Comparison of ENCODE assay signal across 14 mouse cellular contexts in the genomic region with DNA sequence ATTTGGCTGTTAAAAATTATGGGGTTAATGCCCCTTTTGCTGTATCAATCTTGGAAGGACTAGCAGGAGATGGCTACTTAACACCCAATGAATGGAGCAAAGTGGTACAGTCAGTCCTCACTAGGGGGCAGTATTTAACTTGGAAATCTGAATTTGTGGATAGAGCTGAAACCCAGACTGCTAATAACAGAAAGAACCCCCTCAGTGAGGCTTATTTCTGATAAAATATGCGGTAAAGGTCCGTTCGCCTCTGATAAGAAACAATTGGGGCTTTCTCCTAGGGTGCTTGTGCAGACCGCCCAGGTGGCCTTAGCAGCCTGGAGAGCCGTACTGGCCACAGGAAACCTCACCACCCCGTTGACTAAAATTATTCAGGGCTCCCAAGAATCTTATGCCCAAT. TPM values are rescaled to one million over a fixed set of nuclear protein-coding genes. Genes with fewer than 3 reads are reported as not detected.
DNase-seq lines count a peak whose midpoint lies in the region; ATAC-seq and TF ChIP-seq lines count a peak whose summit lies in the region.
"Had no signal": no experiment of that assay in that cellular context is flagged by ENCODE, and none has a peak within 500 bp of the region (broad histone marks: within the 10 kb centered on the region; RNA-seq: fewer than 3 reads in every experiment).

No protein-coding gene starts in this region.

- no peaks in the 10 kb centered on the region for H3K27me3 ChIP-seq in heart, adult 2 months (ENCODE audit: control insufficient read depth, insufficient read depth, low read length)
- no peaks in the 10 kb centered on the region for H3K27me3 ChIP-seq in liver, postnatal 0 days (ENCODE audit: insufficient read depth, low read length)
- no peaks in the 10 kb centered on the region for H3K27me3 ChIP-seq in midbrain, embryonic 13.5 days
- H3K27me3 ChIP-seq: embryonic facial prominence, embryonic 13.5 days; limb, embryonic 12.5 days; midbrain, embryonic 15.5 days had no signal

- DNase-seq in heart, adult 2 months, result no peak
- no peak for DNase-seq in heart, postnatal 10 days
- no peak for DNase-seq in left cerebral cortex, adult 2 months (ENCODE audit: extremely low spot score in 1 of 2, low spot score in 2 of 2)
- DNase-seq in left cerebral cortex, postnatal 36 days (ENCODE audit: low spot score in 2 of 2), result no peak
- peak; percentile 34 for DNase-seq in adipocyte (ENCODE audit: low spot score)
- no peak for DNase-seq in liver, postnatal 0 days
- DNase-seq: adrenal gland, postnatal 14 days had no signal

- no peak for ATAC-seq in liver, postnatal 0 days
- ATAC-seq in erythroid progenitor cell, adult 5-6 weeks (replicated peaks; ENCODE audit: low FRiP score, poor library complexity, severe bottlenecking), result no peak
- ATAC-seq in midbrain, embryonic 13.5 days, result no peak
- ATAC-seq: hindbrain, embryonic 16.5 days; midbrain, embryonic 15.5 days had no signal

- no peak overlapping the region for H3K4me3 ChIP-seq in heart, adult 2 months
- no peak overlapping the region for H3K4me3 ChIP-seq in left cerebral cortex, adult 2 months
- H3K4me3 ChIP-seq in liver, postnatal 0 days (ENCODE audit: low read depth, low read length), result no peak overlapping the region
- no peak overlapping the region for H3K4me3 ChIP-seq in midbrain, embryonic 13.5 days (replicated peaks)
- H3K4me3 ChIP-seq: embryonic facial prominence, embryonic 13.5 days; limb, embryonic 12.5 days; midbrain, embryonic 15.5 days had no signal

- no peak for TF ChIP-seq EP300 in heart, adult 2 months (IDR thresholded peaks at IDR 0.05; ENCODE audit: insufficient read depth, low read depth, low read length)
- no peak for TF ChIP-seq EP300 in liver, postnatal 0 days (IDR thresholded peaks at IDR 0.05; ENCODE audit: low read depth)

- H3K4me1 ChIP-seq in heart, adult 2 months (ENCODE audit: control insufficient read depth, insufficient read depth, low read length), result no peaks in the 10 kb centered on the region
- H3K4me1 ChIP-seq in liver, postnatal 0 days (ENCODE audit: insufficient read depth), result no peaks in the 10 kb centered on the region
- H3K4me1 ChIP-seq in midbrain, embryonic 13.5 days (replicated peaks), result no peaks in the 10 kb centered on the region
- H3K4me1 ChIP-seq: embryonic facial prominence, embryonic 13.5 days; limb, embryonic 12.5 days; midbrain, embryonic 15.5 days had no signal

- H3K79me2 ChIP-seq in heart, adult 2 months (replicated peaks; ENCODE audit: control insufficient read depth, insufficient read depth, low read length), result no peaks in the 10 kb centered on the region

- no peak for TF ChIP-seq POLR2A in heart, adult 2 months (IDR thresholded peaks at IDR 0.05; ENCODE audit: insufficient read depth, low read depth, low read length)

- H3K9me3 ChIP-seq in liver, postnatal 0 days (ENCODE audit: low read length), result no peaks in the 10 kb centered on the region
- no peaks in the 10 kb centered on the region for H3K9me3 ChIP-seq in midbrain, embryonic 13.5 days
- H3K9me3 ChIP-seq: embryonic facial prominence, embryonic 13.5 days; limb, embryonic 12.5 days; midbrain, embryonic 15.5 days had no signal

- H3K4me2 ChIP-seq in liver, postnatal 0 days (ENCODE audit: low read depth, low read length), result no peak overlapping the region
- H3K4me2 ChIP-seq in midbrain, embryonic 13.5 days (replicated peaks), result no peak overlapping the region
- H3K4me2 ChIP-seq: embryonic facial prominence, embryonic 13.5 days; limb, embryonic 12.5 days; midbrain, embryonic 15.5 days had no signal

- no peak overlapping the region for H3K9ac ChIP-seq in heart, adult 2 months (ENCODE audit: low read depth, low read length)
- H3K9ac ChIP-seq in liver, postnatal 0 days (replicated peaks), result no peak overlapping the region
- no peak overlapping the region for H3K9ac ChIP-seq in midbrain, embryonic 13.5 days (replicated peaks)
- H3K9ac ChIP-seq: embryonic facial prominence, embryonic 13.5 days; limb, embryonic 12.5 days; midbrain, embryonic 15.5 days had no signal

- H3K27ac ChIP-seq in heart, adult 2 months, result no peak overlapping the region
- H3K27ac ChIP-seq in left cerebral cortex, adult 2 months, result no peak overlapping the region
- no peak overlapping the region for H3K27ac ChIP-seq in liver, postnatal 0 days (ENCODE audit: low read depth)
- H3K27ac ChIP-seq in midbrain, embryonic 13.5 days, result no peak overlapping the region
- H3K27ac ChIP-seq: embryonic facial prominence, embryonic 13.5 days; limb, embryonic 12.5 days; midbrain, embryonic 15.5 days had no signal

- WGBS in heart, adult 2 months, result 39% methylated on average over 6 of the region's 6 CpGs
- WGBS in liver, postnatal 0 days (ENCODE audit: insufficient replicate concordance), result 34% methylated on average over 6 of the region's 6 CpGs
- 58% methylated on average over 6 of the region's 6 CpGs for WGBS in midbrain, embryonic 13.5 days

- no peaks in the 10 kb centered on the region for H3K36me3 ChIP-seq in heart, adult 2 months (ENCODE audit: control insufficient read depth, insufficient read depth, low read length)
- H3K36me3 ChIP-seq in liver, postnatal 0 days (replicated peaks; ENCODE audit: insufficient read depth, low read length), result no peaks in the 10 kb centered on the region
- H3K36me3 ChIP-seq in midbrain, embryonic 13.5 days, result no peaks in the 10 kb centered on the region
- H3K36me3 ChIP-seq: embryonic facial prominence, embryonic 13.5 days; limb, embryonic 12.5 days; midbrain, embryonic 15.5 days had no signal

- intact Hi-C loops in heart, adult 2 months (cut with DNase I), result no loop called here
- intact Hi-C loops in heart, postnatal 10 days (cut with DNase I), result no loop called here
- intact Hi-C loops in left cerebral cortex, adult 2 months (cut with DNase I), result loop anchor here (5.0 kb wide), 1 partner anchor 605 kb away; no protein-coding TSS in a partner anchor
- intact Hi-C loops in left cerebral cortex, postnatal 36 days (cut with DNase I), result loop anchor here (5.0 kb wide), 1 partner anchor 605 kb away; no protein-coding TSS in a partner anchor

- TF ChIP-seq CTCF in heart, adult 2 months (IDR thresholded peaks at IDR 0.05), result peak; percentile 31
- TF ChIP-seq CTCF in left cerebral cortex, adult 2 months (IDR thresholded peaks at IDR 0.05), result peak; percentile 56
- peak; percentile 37; the same call in 1 of the 2 replicates for TF ChIP-seq CTCF in liver, postnatal 0 days (IDR thresholded peaks at IDR 0.05; ENCODE audit: low read depth)

RNA-seq across cellular contexts. Expression of a gene that starts 6.5 kb away (rescaled TPM):
- not detected for total RNA-seq in heart, adult 2 months (2021)
- polyA plus RNA-seq in heart, adult 2 months (2012; rRNA removed), result not detected in 2 replicates
- not detected for total RNA-seq in heart, postnatal 10 days (2021)
- not detected for total RNA-seq in left cerebral cortex, adult 2 months (2021)
- total RNA-seq in left cerebral cortex, postnatal 36 days (2021), result not detected
- polyA plus RNA-seq in liver, postnatal 0 days (2015; fragmentation: Nextera tagmentation; extraction: Ambion mirVana), result not detected in 2 replicates
- not detected in 2 replicates for total RNA-seq in erythroid progenitor cell, adult 5-6 weeks (2015; ENCODE audit: low replicate concordance)
- total RNA-seq in erythroid progenitor cell, adult 5-6 weeks (2017; ENCODE audit: low replicate concordance), result not detected in 2 replicates
- polyA plus RNA-seq in midbrain, embryonic 13.5 days (2015; fragmentation: Nextera tagmentation; extraction: Ambion mirVana), result not detected in 2 replicates
- total RNA-seq: adrenal gland, postnatal 14 days; gastrocnemius, adult 8-10 months had no signal
- polyA plus RNA-seq: embryonic facial prominence, embryonic 13.5 days; hindbrain, embryonic 16.5 days; limb, embryonic 12.5 days; midbrain, embryonic 15.5 days had no signal

RNA-seq across cellular contexts. Expression of a gene that starts 45.4 kb away (rescaled TPM):
- total RNA-seq in heart, adult 2 months (2021), result not detected
- not detected in 2 replicates for polyA plus RNA-seq in heart, adult 2 months (2012; rRNA removed)
- total RNA-seq in heart, postnatal 10 days (2021), result not detected
- not detected for total RNA-seq in left cerebral cortex, adult 2 months (2021)
- total RNA-seq in left cerebral cortex, postnatal 36 days (2021), result not detected
- polyA plus RNA-seq in liver, postnatal 0 days (2015; fragmentation: Nextera tagmentation; extraction: Ambion mirVana), result not detected in 2 replicates
- not detected in 2 replicates for total RNA-seq in erythroid progenitor cell, adult 5-6 weeks (2015; ENCODE audit: low replicate concordance)
- total RNA-seq in erythroid progenitor cell, adult 5-6 weeks (2017; ENCODE audit: low replicate concordance), result not detected in 2 replicates
- not detected in 2 replicates for polyA plus RNA-seq in midbrain, embryonic 13.5 days (2015; fragmentation: Nextera tagmentation; extraction: Ambion mirVana)
- total RNA-seq: adrenal gland, postnatal 14 days; gastrocnemius, adult 8-10 months had no signal
- polyA plus RNA-seq: embryonic facial prominence, embryonic 13.5 days; hindbrain, embryonic 16.5 days; limb, embryonic 12.5 days; midbrain, embryonic 15.5 days had no signal

Comparison
In these comparisons a context has a peak if more than half of its experiments do, and no peak if none do; other contexts are left out.
1. intact Hi-C loops: an anchor here in left cerebral cortex, adult 2 months (5.0 kb wide) and left cerebral cortex, postnatal 36 days (5.0 kb wide); none called in heart, adult 2 months and heart, postnatal 10 days.